Mouse (Mus musculus) kidney, postnatal 0 days (tissue): Measurements from ENCODE around the gene Jak2. TPM values are rescaled to one million over a fixed set of nuclear protein-coding genes. Genes with fewer than 3 reads are reported as not detected.

Source experiments
- ATAC-seq: fragments of 200-750 bp; cut with Nextera tagmentation; replicated peaks from 2 replicates; pipeline ENCODE4 v1.8.0; 2017; ENCODE audit warnings: low read depth, moderate number of reproducible peaks, moderate TSS enrichment, moderate library complexity; ENCODE audit not compliant: low FRiP score
- DNase-seq: peaks from one replicate; pipeline ENCODE4 v3.0.0-alpha.2; 2016; ENCODE audit warnings: low spot score
- H3K27ac ChIP-seq: fragments of 300-500 bp; sonication (generic); 2 replicates; pipeline ENCODE4 v1.5.1; 2014; ENCODE audit warnings: mild to moderate bottlenecking
- H3K27me3 ChIP-seq: fragments of 300-500 bp; sonication (generic); 2 replicates; pipeline ENCODE4 v1.6.1; 2014; ENCODE audit warnings: low read length, mixed read lengths; ENCODE audit not compliant: insufficient read depth
- H3K36me3 ChIP-seq: fragments of 300-500 bp; sonication (generic); 2 replicates; pipeline ENCODE4 v1.6.1; 2014; ENCODE audit warnings: low read length, mixed read lengths; ENCODE audit not compliant: insufficient read depth
- H3K4me1 ChIP-seq: fragments of 300-500 bp; sonication (generic); replicated peaks from 2 replicates; pipeline ENCODE4 v1.6.1; 2014; ENCODE audit warnings: antibody characterized with exemption, low read length, mixed read lengths; ENCODE audit not compliant: insufficient read depth
- H3K4me2 ChIP-seq: fragments of 300-500 bp; sonication (generic); 2 replicates; pipeline ENCODE4 v1.6.1; 2014; ENCODE audit warnings: mild to moderate bottlenecking, low read length, moderate library complexity, mixed read lengths
- H3K4me3 ChIP-seq: fragments of 300-500 bp; sonication (generic); replicated peaks from 2 replicates; pipeline ENCODE4 v1.5.1; 2014; ENCODE audit warnings: low read depth, low read length
- H3K9ac ChIP-seq: fragments of 300-500 bp; sonication (generic); 2 replicates; pipeline ENCODE4 v1.6.1; 2014; ENCODE audit warnings: low read depth, low read length
- H3K9me3 ChIP-seq: fragments of 300-500 bp; sonication (generic); replicated peaks from 2 replicates; pipeline ENCODE4 v1.6.1; 2016; ENCODE audit warnings: low read length, inconsistent platforms, mixed read lengths
- CTCF ChIP-seq: IDR thresholded peaks from 2 replicates; pipeline ENCODE4 v1.5.1; 2016; ENCODE audit warnings: antibody characterized with exemption, low read depth, mild to moderate bottlenecking, moderate library complexity
- WGBS: fragments of 180-500 bp; shearing (Covaris S2); extraction: QIAGEN DNeasy Blood & Tissue Kit; methylation state at CpG from one replicate; pipeline ENCODE4 v1.1.7; 2014; 5-methylcytosine and 5-hydroxymethylcytosine counted together
- polyA plus RNA-seq: library from polyadenylated mRNA; unstranded; fragments of >200 nt; fragmentation: Nextera tagmentation; extraction: Ambion mirVana; gene quantifications from 2 replicates; pipeline ENCODE4 v1.2.1, GENCODE M21; 2015

The Jak2 gene
- polyA plus RNA-seq, 1 experiment from 2014 or later = 9.8 TPM

DNA sequence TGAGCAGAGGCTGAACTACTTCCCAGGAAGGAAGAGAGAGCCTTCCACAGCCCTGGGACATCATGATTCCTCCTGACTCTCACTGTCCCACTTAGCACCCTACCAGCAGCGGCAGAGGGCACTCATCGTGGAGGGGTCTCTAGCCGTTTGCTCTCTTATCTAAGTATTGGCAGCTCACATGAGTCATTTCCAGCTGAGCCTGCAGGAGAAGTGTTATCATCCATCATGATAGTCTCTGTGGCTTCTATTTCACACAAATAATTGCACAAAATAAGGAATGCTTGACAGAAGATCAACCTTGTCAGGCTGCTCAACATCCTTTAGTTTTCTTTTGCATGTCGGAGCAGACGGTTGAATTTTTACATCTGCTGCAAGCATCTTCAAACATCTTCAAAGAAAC lies 108.6 kb downstream of the Jak2 start:
- Histone ChIP-seq H3K9ac (no peak overlapping the region), H3K27ac (no peak overlapping the region), H3K36me3 (no peaks in the 10 kb centered on the region), H3K4me2 (no peak overlapping the region), H3K27me3 (no peaks in the 10 kb centered on the region), H3K4me1 (no peaks in the 10 kb centered on the region), H3K9me3 (no peaks in the 10 kb centered on the region), H3K4me3 (no peak overlapping the region)
- ATAC-seq = no peak
- no peak for DNase-seq
- WGBS = 90% methylated on average over 5 of the region's 5 CpGs
- no peak for TF ChIP-seq CTCF

DNA sequence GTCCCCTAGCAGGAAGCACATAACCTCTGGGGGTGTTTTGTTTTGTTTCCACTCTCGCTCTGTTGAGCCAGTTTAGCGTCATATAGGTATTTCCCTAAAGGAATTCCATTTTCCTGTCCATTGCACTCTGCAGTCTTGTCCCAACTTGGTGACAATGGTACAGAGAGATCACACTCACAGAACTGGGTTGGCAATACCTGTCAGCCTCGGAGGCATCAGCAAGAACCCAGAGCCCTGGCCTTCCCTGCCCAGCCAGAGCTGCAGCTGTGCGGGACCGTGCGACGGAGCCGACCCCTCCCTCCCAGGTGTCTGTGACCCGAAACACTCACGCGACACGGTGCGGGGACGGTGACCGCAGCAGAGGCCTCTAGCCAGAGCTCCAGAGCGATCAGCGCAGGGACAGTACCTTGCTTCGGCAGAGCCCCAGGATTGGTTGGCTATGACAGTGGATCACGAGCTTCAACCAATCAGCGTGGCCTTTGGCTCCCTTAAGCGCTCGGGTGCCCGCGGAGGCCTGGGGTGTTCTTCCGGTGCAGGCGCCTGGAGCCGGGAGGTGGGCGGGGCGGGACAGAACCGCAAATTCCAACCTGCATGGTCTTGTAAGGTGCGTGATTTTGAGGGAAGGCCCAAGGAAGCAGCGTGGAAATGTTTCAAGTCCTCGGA lies 110.0 kb downstream of the Jak2 start:
- no peaks in the 10 kb centered on the region for H3K27me3 ChIP-seq
- DNase-seq (peak; percentile 96), ATAC-seq (peak; percentile 98)
- WGBS = 1% methylated on average over 33 of the region's 33 CpGs
- TF ChIP-seq CTCF = no peak
- H3K4me2 ChIP-seq = peak overlapping the region; percentile 90
- H3K36me3 ChIP-seq = no peaks in the 10 kb centered on the region
- H3K9me3 ChIP-seq = no peaks in the 10 kb centered on the region
- H3K9ac ChIP-seq = peak overlapping the region; percentile 64
- no peak overlapping the region for H3K27ac ChIP-seq
- peak overlapping the region; percentile 58 for H3K4me3 ChIP-seq
- no peaks in the 10 kb centered on the region; the same call in 1 of the 2 replicates for H3K4me1 ChIP-seq

GRCm38 (mm10) chr19:29362173-29362930 lies 110.7 kb downstream of the Jak2 start:
- peaks cover under 1% of the 10 kb centered on the region; the same call in 1 of the 2 replicates for H3K4me1 ChIP-seq
- peak overlapping the region; percentile 58 for H3K4me3 ChIP-seq
- DNase-seq (no peak), ATAC-seq (no peak)
- H3K27me3 ChIP-seq = no peaks in the 10 kb centered on the region
- H3K9me3 ChIP-seq = no peaks in the 10 kb centered on the region
- H3K4me2 ChIP-seq = peak overlapping the region; percentile 90
- H3K36me3 ChIP-seq = no peaks in the 10 kb centered on the region
- WGBS = 46% methylated on average over 13 of the region's 13 CpGs
- H3K9ac ChIP-seq = peak overlapping the region; percentile 64
- H3K27ac ChIP-seq = no peak overlapping the region
- no peak for TF ChIP-seq CTCF

Other genes starting within 250 kb of the Jak2 start
- gene Ak3, start 203.9 kb upstream of the Jak2 start, polyA plus RNA-seq = 105 and 115 TPM in 2 replicates
- gene Rcl1, start 150.5 kb upstream of the Jak2 start, polyA plus RNA-seq = 42.7 and 48.4 TPM in 2 replicates
- gene Insl6, start 73.5 kb downstream of the Jak2 start, polyA plus RNA-seq = 8.9 and 11.2 TPM in 2 replicates
- 0.33 TPM in 2 replicates for gene Rln1, start 82.8 kb downstream of the Jak2 start, polyA plus RNA-seq
- gene Plgrkt, start 115.6 kb downstream of the Jak2 start, polyA plus RNA-seq = 76.3 and 84.4 TPM in 2 replicates
- gene Cd274, start 115.6 kb downstream of the Jak2 start, polyA plus RNA-seq = 0.18 and 0.33 TPM in 2 replicates
- not detected in 2 replicates for gene Pdcd1lg2, start 159.1 kb downstream of the Jak2 start, polyA plus RNA-seq